Mouse (Mus musculus): Measurements from ENCODE around the gene Ntmt1.

DNA sequence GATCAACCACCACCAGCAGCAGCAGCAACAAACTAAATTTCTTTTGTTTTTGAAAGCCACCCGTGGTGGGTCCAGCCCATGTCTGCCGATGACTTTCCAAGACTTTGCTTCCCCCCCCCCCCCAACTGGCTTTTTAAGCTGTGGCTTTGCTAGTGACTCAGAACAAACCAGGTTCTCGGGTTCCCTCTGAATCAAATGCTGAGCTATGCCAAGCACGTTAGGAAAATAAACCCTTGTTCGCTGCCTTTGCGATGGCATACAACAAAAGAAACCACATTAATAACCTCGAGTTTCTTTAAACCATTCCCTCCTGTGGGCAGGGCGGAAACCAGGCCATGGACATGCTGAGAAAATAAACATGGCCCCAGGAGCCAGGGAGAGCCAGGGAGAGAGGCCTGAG lies 40.6 kb downstream of the Ntmt1 start:
- TF ChIP-seq GATA1 (IDR thresholded peaks at IDR 0.05; ENCODE audit: low read length) (no peak), TAL1 (IDR thresholded peaks at IDR 0.05; ENCODE audit: low read length) (no peak)
